Mouse (Mus musculus) liver, adult 2 months (tissue): ENCODE measurements around the gene Noxred1. TPM values are rescaled to one million over a fixed set of nuclear protein-coding genes. Genes with fewer than 3 reads are reported as not detected.

Source experiments
- DNase-seq: peaks from one replicate; pipeline ENCODE4 v3.0.0-alpha.2; 2011; ENCODE audit warnings: low read depth, low spot score; ENCODE audit errors: extremely low read depth
- H3K27ac ChIP-seq: fragments of 200-500 bp; replicated peaks from 2 replicates; pipeline ENCODE4 v1.5.1; 2012; ENCODE audit warnings: low read depth, mild to moderate bottlenecking, control low read depth, inconsistent platforms, low read length; ENCODE audit not compliant: insufficient read depth
- H3K27me3 ChIP-seq: fragments of 200-500 bp; 2 replicates; pipeline ENCODE4 v1.6.1; 2012; ENCODE audit warnings: mild to moderate bottlenecking, moderate library complexity, low read length, inconsistent platforms; ENCODE audit not compliant: control insufficient read depth, insufficient read depth
- H3K36me3 ChIP-seq: fragments of 200-500 bp; 2 replicates; pipeline ENCODE4 v1.6.1; 2012; ENCODE audit warnings: low read length, inconsistent platforms; ENCODE audit not compliant: control insufficient read depth, insufficient read depth
- H3K4me1 ChIP-seq: fragments of 200-500 bp; 2 replicates; pipeline ENCODE4 v1.6.1; 2011; ENCODE audit warnings: low read length; ENCODE audit not compliant: control insufficient read depth, insufficient read depth
- H3K4me3 ChIP-seq: fragments of 200-500 bp; 2 replicates; pipeline ENCODE4 v1.5.1; 2011; ENCODE audit warnings: low read depth, mild to moderate bottlenecking, control low read depth, low read length, moderate library complexity; ENCODE audit not compliant: insufficient read depth
- H3K79me2 ChIP-seq: fragments of 200-500 bp; 2 replicates; pipeline ENCODE4 v1.6.1; 2012; ENCODE audit warnings: inconsistent platforms, mild to moderate bottlenecking, low read length, moderate library complexity; ENCODE audit not compliant: control insufficient read depth, insufficient read depth
- H3K9ac ChIP-seq: fragments of 200-500 bp; 2 replicates; pipeline ENCODE4 v1.6.1; 2012; ENCODE audit warnings: low read depth, mild to moderate bottlenecking, control low read depth, inconsistent platforms, low read length
- CTCF ChIP-seq: fragments of 200-500 bp; IDR thresholded peaks from 2 replicates; pipeline ENCODE4 v1.5.1; 2011; ENCODE audit warnings: low read depth, low read length, control low read depth
- POLR2A ChIP-seq: fragments of 200-500 bp; IDR thresholded peaks from 2 replicates; pipeline ENCODE4 v1.6.1; 2011; ENCODE audit warnings: low read length, control low read depth; ENCODE audit not compliant: insufficient read depth; ENCODE audit errors: extremely low read depth
- whole genome bisulfite sequencing: fragments of 180-500 bp; shearing (Covaris S2); methylation state at CpG from one replicate; pipeline ENCODE4 v1.1.7; 2018; 5-methylcytosine and 5-hydroxymethylcytosine counted together
- polyA plus RNA-seq: library from polyadenylated mRNA; depleted of rRNA; stranded (reverse); fragments of >200 nt; gene quantifications from 2 replicates; pipeline ENCODE4 v1.2.3, GENCODE M21; 2012
- total RNA-seq: library from RNA; depleted of rRNA; stranded (reverse); fragments of >200 nt; gene quantifications from 2 replicates; pipeline ENCODE4 v1.2.3, GENCODE M21; 2014

Gene Noxred1
- total and polyA plus RNA-seq, 2 experiments: 0.23 TPM; not detected in 1

DNA sequence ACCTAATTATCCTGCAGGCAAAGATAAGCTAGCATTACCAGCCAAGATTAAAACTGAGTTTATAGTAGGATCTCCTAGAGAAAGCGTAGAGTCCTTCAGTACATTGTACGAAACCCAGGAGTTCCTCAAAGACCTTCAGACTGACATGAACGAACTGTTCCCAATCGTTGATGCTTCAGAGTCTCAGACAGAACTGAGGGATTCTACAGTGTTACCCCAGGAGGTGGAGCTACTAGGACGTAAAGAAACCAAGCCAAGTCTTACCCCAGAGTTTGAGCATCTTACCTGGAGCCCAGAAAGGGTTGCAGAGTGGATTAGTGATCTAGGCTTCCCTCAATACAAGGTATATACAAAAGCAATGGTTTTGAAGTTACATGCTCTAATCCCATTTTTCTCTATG lies 36.8 kb downstream of the Noxred1 start:
- DNase-seq: no peak
- H3K27ac ChIP-seq: no peak overlapping the region
- no peaks in the 10 kb centered on the region for H3K36me3 ChIP-seq
- TF ChIP-seq POLR2A (no peak), CTCF (no peak)
- H3K79me2 ChIP-seq: peaks cover 4% of the 10 kb centered on the region; the same call in 1 of the 2 replicates
- H3K4me3 ChIP-seq: no peak overlapping the region
- WGBS: 65% methylated on average over 5 of the region's 5 CpGs
- no peaks in the 10 kb centered on the region for H3K27me3 ChIP-seq
- H3K4me1 ChIP-seq: peaks cover 4% of the 10 kb centered on the region; the same call in 1 of the 2 replicates
- H3K9ac ChIP-seq: no peak overlapping the region

DNA sequence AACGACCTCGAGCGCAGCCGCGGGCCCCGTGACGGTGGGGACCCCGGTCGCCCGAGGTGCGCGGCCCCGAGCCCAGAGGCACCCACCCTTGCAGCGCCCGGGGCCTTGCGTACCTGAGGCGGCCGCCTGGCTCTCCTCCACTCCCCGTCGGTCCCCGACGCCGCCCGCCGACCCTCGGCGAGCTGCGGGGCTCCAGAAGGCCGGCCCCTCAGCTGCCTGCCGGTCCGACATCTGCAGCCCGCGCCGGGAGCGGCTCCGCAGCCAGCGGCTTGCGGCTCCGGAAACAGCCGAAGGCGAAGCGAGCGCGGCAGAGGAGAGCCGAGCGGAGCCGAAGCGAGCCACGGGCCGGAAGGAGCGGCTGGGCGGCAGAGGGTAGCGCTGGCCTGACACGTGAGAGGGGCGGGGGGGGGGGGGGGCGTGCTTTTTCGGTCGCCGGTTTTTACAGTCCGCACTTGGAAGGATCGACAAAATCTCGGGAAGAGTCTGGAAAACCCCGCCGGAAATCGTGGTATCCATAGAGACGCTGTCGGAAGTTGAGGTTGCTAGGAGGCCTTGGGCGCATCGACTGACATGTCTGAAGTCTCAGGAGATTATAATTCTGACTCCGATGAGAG lies 38.5 kb downstream of the Noxred1 start, which contains the start of gene Tmed8:
Gene Tmed8 (minus strand): TSS at position 482 of the 614 bp plus-strand sequence.
- no peaks in the 10 kb centered on the region for H3K36me3 ChIP-seq
- peaks cover 4% of the 10 kb centered on the region; the same call in 1 of the 2 replicates for H3K79me2 ChIP-seq
- DNase-seq: peak; percentile 72
- peak within 1 kb of the TSS; percentile 91 for H3K9ac ChIP-seq
- H3K27ac ChIP-seq: no peak within 1 kb of the TSS
- H3K4me1 ChIP-seq: peaks cover 4% of the 10 kb centered on the region; the same call in 1 of the 2 replicates
- no peaks in the 10 kb centered on the region for H3K27me3 ChIP-seq
- under 1% methylated on average over 70 of the region's 70 CpGs for WGBS
- H3K4me3 ChIP-seq: peak within 1 kb of the TSS; percentile 90
- TF ChIP-seq POLR2A (no peak), CTCF (no peak)

DNA sequence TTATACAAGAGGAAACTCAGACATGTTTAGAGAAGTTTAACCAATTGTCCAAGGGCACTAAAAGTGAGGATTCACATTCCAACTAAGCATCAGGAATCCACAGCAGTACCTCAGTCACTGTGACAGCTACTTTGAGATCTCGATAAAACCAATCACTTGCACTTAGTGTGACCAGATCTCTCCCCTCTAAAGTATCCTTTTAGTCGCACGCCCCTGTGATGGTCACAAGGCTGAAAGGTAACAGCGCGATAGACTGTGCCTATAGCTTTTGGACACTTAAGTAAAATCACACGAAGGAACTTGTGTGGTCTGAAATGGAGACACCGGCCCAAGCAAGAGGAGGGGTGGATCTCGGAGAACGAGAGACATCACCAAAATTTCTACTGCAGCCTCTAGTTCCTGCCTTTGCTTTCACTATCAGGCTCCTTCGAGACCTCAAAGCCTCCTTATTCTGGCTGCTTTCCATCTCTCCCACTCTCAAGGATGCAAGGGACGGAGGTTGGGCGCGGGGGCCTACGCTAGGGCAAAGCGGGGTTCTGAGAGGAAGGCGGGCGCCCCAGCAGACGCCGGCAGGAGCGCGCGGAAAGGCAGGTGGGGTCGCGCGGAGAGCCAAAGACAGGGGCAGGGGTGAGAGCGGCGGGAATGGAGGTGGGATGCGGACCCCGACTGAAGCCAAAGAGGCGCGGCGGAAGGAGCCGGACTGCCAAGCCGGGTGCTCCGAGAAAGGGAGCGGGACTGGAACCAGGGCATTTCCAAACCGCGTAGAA lies 39.1 kb downstream of the Noxred1 start, which contains the start of gene Samd15:
Gene Samd15 (plus strand): TSS at position 518 of the 767 bp plus-strand sequence.
- Histone ChIP-seq H3K27ac (no peak within 1 kb of the TSS), H3K4me3 (peak within 1 kb of the TSS; percentile 90), H3K4me1 (peaks cover 4% of the 10 kb centered on the region; the same call in 1 of the 2 replicates), H3K79me2 (peaks cover 4% of the 10 kb centered on the region; the same call in 1 of the 2 replicates), H3K27me3 (no peaks in the 10 kb centered on the region), H3K36me3 (no peaks in the 10 kb centered on the region), H3K9ac (peak within 1 kb of the TSS; percentile 91)
- WGBS: 3% methylated on average over 37 of the region's 38 CpGs
- no peak for DNase-seq
- no peak for TF ChIP-seq CTCF
- TF ChIP-seq POLR2A: no peak

DNA sequence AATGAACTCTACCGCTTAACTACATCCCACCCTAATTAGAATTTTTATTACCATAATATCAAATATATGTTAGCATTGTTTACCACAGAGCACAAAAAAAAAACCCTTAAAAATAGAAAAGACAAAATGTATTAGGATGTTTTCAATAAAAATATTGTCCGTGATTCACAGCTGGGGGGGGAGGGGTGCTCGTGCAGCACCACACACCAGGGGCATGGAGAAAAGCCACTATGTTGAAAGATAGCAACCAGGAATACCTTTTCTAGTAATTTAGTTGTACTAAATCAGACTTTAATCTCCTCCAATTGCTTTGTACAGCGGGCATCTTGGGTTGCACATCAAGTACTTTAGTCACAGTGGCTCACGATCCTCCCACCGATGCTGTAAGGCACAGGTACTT lies 39.7 kb downstream of the Noxred1 start:
- Histone ChIP-seq H3K4me3 (no peak overlapping the region), H3K79me2 (peaks cover 4% of the 10 kb centered on the region; the same call in 1 of the 2 replicates)

DNA sequence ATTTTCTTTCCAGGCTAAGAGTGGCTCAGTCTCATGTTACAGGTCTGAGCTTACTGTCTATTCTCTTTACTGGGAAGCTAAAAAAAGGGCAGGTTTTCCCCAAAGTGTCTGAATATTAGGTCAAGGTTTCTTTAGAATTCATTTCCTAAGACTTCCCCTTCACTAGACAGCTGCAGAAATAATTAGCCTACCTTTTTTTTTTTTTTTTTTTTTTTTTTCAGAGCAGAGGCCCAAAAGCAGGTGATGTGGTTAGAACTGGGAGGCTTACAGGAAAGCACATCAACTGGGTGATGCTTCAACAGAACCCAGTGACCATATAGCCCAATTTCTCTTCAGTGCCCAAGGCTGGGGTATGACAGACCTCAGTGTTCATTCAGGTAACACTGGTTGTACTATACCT lies 42.2 kb downstream of the Noxred1 start:
- TF ChIP-seq POLR2A (no peak), CTCF (no peak)
- no peak overlapping the region for H3K27ac ChIP-seq
- no peak overlapping the region for H3K9ac ChIP-seq
- peaks cover 4% of the 10 kb centered on the region; the same call in 1 of the 2 replicates for H3K79me2 ChIP-seq
- no peaks in the 10 kb centered on the region for H3K27me3 ChIP-seq
- H3K36me3 ChIP-seq: no peaks in the 10 kb centered on the region
- H3K4me3 ChIP-seq: no peak overlapping the region
- DNase-seq: no peak
- peaks cover 4% of the 10 kb centered on the region; the same call in 1 of the 2 replicates for H3K4me1 ChIP-seq

More for the DNA sequence above, 39.7 kb downstream of the Noxred1 start:
- DNase-seq: no peak
- Histone ChIP-seq H3K36me3 (no peaks in the 10 kb centered on the region), H3K9ac (no peak overlapping the region), H3K4me1 (peaks cover 4% of the 10 kb centered on the region; the same call in 1 of the 2 replicates), H3K27ac (no peak overlapping the region), H3K27me3 (no peaks in the 10 kb centered on the region)
- TF ChIP-seq POLR2A: no peak
- no peak for TF ChIP-seq CTCF
- 88% methylated on average over 6 of the region's 6 CpGs for WGBS
